Mouse (Mus musculus) urinary bladder, postnatal 14 days (tissue): ENCODE data around the gene Angptl6.
"Not testable (repeated sequence)": the region's sequence is repeated elsewhere in the genome, so short reads cannot be mapped to it uniquely, and the experiment has no call there.

Experiments
- DNase-seq: peaks from one replicate; pipeline ENCODE4 v3.0.0; 2021; ENCODE audit warnings: low spot score

The Angptl6 gene

GRCm38 (mm10) chr9:20837184-20837947 is 42.2 kb downstream of the Angptl6 start:
- DNase-seq: no peak

- not testable (repeated sequence) for DNase-seq
Observed at GRCm38 (mm10) chr9:20835431-20835954, 44.0 kb downstream of the Angptl6 start.

GRCm38 (mm10) chr9:20834881-20835280 is 44.6 kb downstream of the Angptl6 start:
- DNase-seq: no peak

- peak; percentile 97 for DNase-seq
Observed at GRCm38 (mm10) chr9:20830901-20831643, 48.5 kb downstream of the Angptl6 start.

GRCm38 (mm10) chr9:20828127-20828526 is 51.4 kb downstream of the Angptl6 start:
- no peak for DNase-seq

GRCm38 (mm10) chr9:20825781-20826180 is 53.7 kb downstream of the Angptl6 start:
- DNase-seq: peak; percentile 14
